Mouse (Mus musculus): ENCODE data around the gene Ift80. TPM values are rescaled to one million over a fixed set of nuclear protein-coding genes. Genes with fewer than 3 reads are reported as not detected.

Gene Ift80
- total RNA-seq (2021): 1 to 10 TPM; 5.2 to 5.7 TPM
- long read RNA-seq, experiment 1, full-length matches to known transcripts: 3 of 3 reads
- long read RNA-seq, experiment 1, partial matches to known transcripts: 0 of 3 reads
- long read RNA-seq, experiment 1, other reads (novel, unspliced or antisense): 0 of 3 reads
- long read RNA-seq, experiment 2, full-length matches to known transcripts: 2 of 2 reads
- long read RNA-seq, experiment 2, partial matches to known transcripts: 0 of 2 reads
- long read RNA-seq, experiment 2, other reads (novel, unspliced or antisense): 0 of 2 reads

GRCm38 (mm10) chr3:69004437-69005337 is at the start of gene Ift80, which contains the start of gene Smc4:
Ift80 (minus strand) TSS chr3:69004570.
Smc4 (plus strand) TSS chr3:69004738.
- TF ChIP-seq CTCF (IDR thresholded peaks at IDR 0.05): no peak
- intact Hi-C loops (cut with DNase I): no loop called here
- peak within 1 kb of the TSS; percentile 98 for H3K27ac ChIP-seq
- H3K4me3 ChIP-seq: peak within 1 kb of the TSS; percentile 97
- peak; percentile 96 for DNase-seq

- H3K4me3 ChIP-seq: no peak overlapping the region
- no peak for DNase-seq
- TF ChIP-seq CTCF (IDR thresholded peaks at IDR 0.05): no peak
- no peak overlapping the region for H3K27ac ChIP-seq
- intact Hi-C loops (cut with DNase I): no loop called here
Measured at GRCm38 (mm10) chr3:69051894-69052293, 47.5 kb upstream of the Ift80 start.

- Histone ChIP-seq H3K4me3 (no peak overlapping the region), H3K27ac (no peak overlapping the region)
- no peak for DNase-seq
- intact Hi-C loops (cut with DNase I): no loop called here
- no peak for TF ChIP-seq CTCF (IDR thresholded peaks at IDR 0.05)
Measured at GRCm38 (mm10) chr3:69049011-69049410, 44.6 kb upstream of the Ift80 start.

DNA sequence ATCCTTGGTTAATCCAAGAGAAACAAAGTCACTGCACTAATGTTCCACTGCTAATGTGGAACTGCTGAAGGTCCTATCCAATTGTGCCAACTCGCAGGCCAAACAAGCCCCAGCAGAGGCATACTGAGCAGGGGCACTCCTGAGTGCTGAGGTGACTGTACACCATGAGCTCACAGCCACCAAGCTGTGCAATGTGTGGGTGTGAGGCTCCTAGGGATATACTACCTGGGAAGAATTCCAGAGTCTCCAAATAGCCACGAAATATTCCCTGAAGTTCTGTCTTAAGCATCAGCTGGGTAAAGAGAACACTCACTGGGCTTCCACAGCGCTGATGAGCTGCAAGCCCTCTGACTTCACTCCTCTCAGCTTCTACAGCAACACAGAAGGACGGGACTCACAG is 43.3 kb upstream of the Ift80 start:
- no peak for TF ChIP-seq CTCF (IDR thresholded peaks at IDR 0.05)
- no peak for DNase-seq
- Histone ChIP-seq H3K4me3 (no peak overlapping the region), H3K27ac (no peak overlapping the region)
- intact Hi-C loops (cut with DNase I): no loop called here

DNA sequence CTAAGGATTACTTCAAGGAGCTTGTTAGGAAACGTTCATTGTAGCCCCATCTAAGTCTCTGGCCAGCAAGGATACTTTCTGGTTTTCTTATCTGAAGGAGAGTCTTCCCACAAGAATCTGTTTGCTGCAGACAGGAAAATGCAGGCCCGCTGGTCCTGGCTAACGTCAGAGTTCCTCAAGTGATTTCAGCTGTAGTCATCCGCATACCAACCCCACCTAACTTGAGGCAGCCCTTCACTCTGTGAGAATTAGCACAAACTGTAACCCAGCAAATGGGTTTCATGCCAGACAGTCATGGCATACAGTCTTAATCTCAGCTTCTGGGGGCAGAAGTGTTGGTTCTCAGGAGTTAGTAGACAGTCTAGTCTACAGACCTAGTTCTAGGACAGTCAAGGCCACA is 42.1 kb upstream of the Ift80 start:
- Histone ChIP-seq H3K27ac (no peak overlapping the region), H3K4me3 (no peak overlapping the region)
- DNase-seq: no peak
- TF ChIP-seq CTCF (IDR thresholded peaks at IDR 0.05): no peak
- intact Hi-C loops (cut with DNase I): no loop called here

- no peak for DNase-seq
- intact Hi-C loops (cut with DNase I): no loop called here
- TF ChIP-seq CTCF (IDR thresholded peaks at IDR 0.05): no peak
- H3K27ac ChIP-seq: no peak overlapping the region
- peak overlapping the region; percentile 90 for H3K4me3 ChIP-seq
Measured at GRCm38 (mm10) chr3:69045750-69046149, 41.4 kb upstream of the Ift80 start.

GRCm38 (mm10) chr3:69045400-69045703 is 41.0 kb upstream of the Ift80 start:
- DNase-seq: no peak
- no peak for TF ChIP-seq CTCF (IDR thresholded peaks at IDR 0.05)
- intact Hi-C loops (cut with DNase I): no loop called here
- Histone ChIP-seq H3K27ac (peak overlapping the region; percentile 75), H3K4me3 (peak overlapping the region; percentile 90)

GRCm38 (mm10) chr3:69044645-69045399 is 40.5 kb upstream of the Ift80 start, which contains the start of gene Trim59:
Trim59 (minus strand) TSS chr3:69044755.
- Histone ChIP-seq H3K4me3 (peak within 1 kb of the TSS; percentile 90), H3K27ac (peak within 1 kb of the TSS; percentile 75)
- peak; percentile 33; the same call in 1 of the 2 replicates for TF ChIP-seq CTCF (IDR thresholded peaks at IDR 0.05)
- intact Hi-C loops (cut with DNase I): no loop called here
- DNase-seq: peak; percentile 93

DNA sequence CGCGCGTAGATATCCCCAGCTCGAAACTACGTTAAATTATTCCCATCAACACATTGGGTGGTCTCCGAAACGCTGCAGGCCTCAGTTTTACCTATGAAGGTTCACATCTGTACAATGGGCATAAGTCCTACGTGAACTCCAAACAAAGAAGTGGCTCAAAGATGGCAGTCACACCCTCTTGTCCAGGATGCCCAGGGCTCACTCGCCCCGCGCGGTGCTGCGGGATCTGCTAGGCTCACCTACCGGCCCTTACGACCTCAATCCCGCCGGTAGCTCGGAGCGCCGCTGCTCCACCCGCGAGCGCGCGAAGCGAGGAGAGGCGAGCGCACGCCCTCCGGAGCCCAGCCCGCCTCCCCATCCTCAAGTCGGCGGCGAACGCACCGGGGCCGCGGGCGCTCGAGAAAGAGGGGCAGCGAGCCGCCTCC is 39.8 kb upstream of the Ift80 start:
- intact Hi-C loops (cut with DNase I): no loop called here

GRCm38 (mm10) chr3:69041298-69041697 is 36.9 kb upstream of the Ift80 start:
- DNase-seq: no peak
- H3K4me3 ChIP-seq: no peak overlapping the region
- intact Hi-C loops (cut with DNase I): no loop called here
- no peak overlapping the region for H3K27ac ChIP-seq
- TF ChIP-seq CTCF (IDR thresholded peaks at IDR 0.05): no peak

More for the DNA sequence above, 39.8 kb upstream of the Ift80 start:
- TF ChIP-seq CTCF (IDR thresholded peaks at IDR 0.05): no peak
- DNase-seq: no peak
- peak overlapping the region; percentile 75 for H3K27ac ChIP-seq
- H3K4me3 ChIP-seq: peak overlapping the region; percentile 90

DNA sequence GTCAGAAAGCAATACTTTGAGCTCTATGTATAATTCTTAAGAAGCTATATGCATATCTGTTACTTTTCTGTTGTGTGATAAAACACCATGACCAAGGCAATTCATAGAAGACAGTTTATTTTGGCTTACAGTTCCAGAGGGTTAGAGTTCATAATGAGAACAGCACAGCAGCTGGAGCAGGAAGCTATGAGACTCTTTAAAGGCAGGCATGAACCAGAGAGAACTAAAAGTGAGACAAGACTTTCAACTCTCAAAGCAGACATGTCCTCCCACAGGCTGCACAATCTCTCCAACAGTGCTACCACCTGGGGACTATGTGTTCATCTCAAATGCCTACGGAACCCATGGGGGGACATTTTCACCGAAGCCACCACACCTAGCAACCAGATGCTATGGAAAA is 35.7 kb upstream of the Ift80 start:
- no peak for DNase-seq
- intact Hi-C loops (cut with DNase I): no loop called here
- no peak overlapping the region for H3K27ac ChIP-seq
- TF ChIP-seq CTCF (IDR thresholded peaks at IDR 0.05): no peak
- H3K4me3 ChIP-seq: no peak overlapping the region

GRCm38 (mm10) chr3:69026133-69026783 is 21.9 kb upstream of the Ift80 start:
- Histone ChIP-seq H3K4me3 (no peak overlapping the region), H3K27ac (no peak overlapping the region)
- intact Hi-C loops (cut with DNase I): no loop called here
- no peak for TF ChIP-seq CTCF (IDR thresholded peaks at IDR 0.05)
- no peak for DNase-seq

Data from gastrocnemius, adult 2 months (tissue).